Mouse (Mus musculus) ES-E14 (cell line): ENCODE measurements around the gene Leap2. TPM values are rescaled to one million over a fixed set of nuclear protein-coding genes. Genes with fewer than 3 reads are reported as not detected.

ENCODE experiments used
- DNase-seq: peaks from one replicate; pipeline ENCODE4 v3.0.0-alpha.2; 2013; ENCODE audit warnings: low read depth, low spot score
- H3K27ac ChIP-seq: 2 replicates; pipeline ENCODE4 v1.5.1; 2012; ENCODE audit warnings: low read depth, mild to moderate bottlenecking, low read length, moderate library complexity, mixed read lengths; ENCODE audit not compliant: poor library complexity, insufficient read depth, severe bottlenecking
- H3K36me3 ChIP-seq: 2 replicates; pipeline ENCODE4 v1.6.1; 2012; ENCODE audit warnings: mild to moderate bottlenecking, low read length, moderate library complexity, mixed read lengths; ENCODE audit not compliant: control insufficient read depth, poor library complexity, insufficient read depth, severe bottlenecking
- H3K4me1 ChIP-seq, 2 experiments: fragments of 150-350 bp in 1 of 2; sonication (generic) in 1 of 2; 2 replicates each; pipeline ENCODE4 v1.6.1; 2012; ENCODE audit warnings: low read length in 2 of 2, mild to moderate bottlenecking in 1 of 2, mixed read lengths in 1 of 2; ENCODE audit not compliant: control insufficient read depth in 2 of 2, insufficient read depth in 2 of 2, poor library complexity in 1 of 2
- H3K4me3 ChIP-seq, 2 experiments: fragments of 150-350 bp in 1 of 2; sonication (generic) in 1 of 2; 2 replicates each; pipeline ENCODE4 v1.5.1; 2012; ENCODE audit warnings: low read length in 2 of 2, low read depth in 1 of 2, mild to moderate bottlenecking in 1 of 2, mixed read lengths in 1 of 2; ENCODE audit not compliant: insufficient read depth in 1 of 2, poor library complexity in 1 of 2, severe bottlenecking in 1 of 2
- H3K9ac ChIP-seq: 2 replicates; pipeline ENCODE4 v1.6.1; 2012; ENCODE audit warnings: low read depth, mild to moderate bottlenecking, low read length, mixed read lengths; ENCODE audit not compliant: poor library complexity, insufficient read depth, severe bottlenecking
- H3K9me3 ChIP-seq: fragments of 150-350 bp; sonication (generic); 2 replicates; pipeline ENCODE4 v1.6.1; 2012; ENCODE audit warnings: low read depth, mild to moderate bottlenecking, low read length; ENCODE audit not compliant: control insufficient read depth, insufficient read depth
- CHD2 ChIP-seq: IDR thresholded peaks from 2 replicates; pipeline ENCODE4 v1.6.1; 2014; ENCODE audit warnings: mild to moderate bottlenecking, low read depth, low read length, inconsistent platforms
- HCFC1 ChIP-seq: IDR thresholded peaks from 2 replicates; pipeline ENCODE4 v1.6.1; 2012; ENCODE audit warnings: low read length, inconsistent platforms, borderline replicate concordance; ENCODE audit not compliant: insufficient read depth
- MAFK ChIP-seq: IDR thresholded peaks from 2 replicates; pipeline ENCODE4 v1.6.1; 2014; ENCODE audit warnings: mild to moderate bottlenecking, low read depth, low read length, inconsistent platforms; ENCODE audit not compliant: insufficient read depth
- ZC3H11A ChIP-seq: IDR thresholded peaks from 2 replicates; pipeline ENCODE4 v1.6.1; 2012; ENCODE audit warnings: low read depth, mild to moderate bottlenecking, inconsistent platforms, low read length, borderline replicate concordance
- ZNF384 ChIP-seq: IDR thresholded peaks from 2 replicates; pipeline ENCODE4 v1.6.1; 2012; ENCODE audit warnings: low read depth, low read length, inconsistent platforms
- in situ Hi-C, 2 experiments: fragments of 600-800 bp; cut with MboI; formaldehyde crosslinking; loops; one replicate each; pipeline ENCODE4 v1.15.1; 2025; ENCODE audit warnings: low sequenced_read_pairs in 2 of 2, inconsistent platforms in 1 of 2; ENCODE audit not compliant: unreplicated experiment in 2 of 2
- total RNA-seq: library from RNA; depleted of rRNA; stranded (reverse); fragments of 300-350 nt; gene quantifications from 2 replicates; pipeline ENCODE4 v1.2.3, GENCODE M21; 2012

Gene Leap2
- total RNA-seq, 1 experiment: not detected

- Histone ChIP-seq H3K9me3 (no peaks in the 10 kb centered on the region), H3K4me3 (no peak overlapping the region), H3K9ac (no peak overlapping the region), H3K27ac (no peak overlapping the region), H3K36me3 (peaks cover 7% of the 10 kb centered on the region), H3K4me1 (peaks cover 0 to 1% of the 10 kb centered on the region in 2 experiments; a peak in 1 of 4 replicates)
- no peak for DNase-seq
- TF ChIP-seq CHD2 (no peak), ZC3H11A (no peak), ZNF384 (no peak), HCFC1 (no peak), MAFK (no peak)
- in situ Hi-C loops: no loop called here
Measured at GRCm38 (mm10) chr11:53425711-53426255, 2.8 kb upstream of the Leap2 start.

- TF ChIP-seq ZNF384: no peak
- no peak for TF ChIP-seq ZC3H11A
- no peak for TF ChIP-seq MAFK
- no peak for TF ChIP-seq CHD2
- no peak for TF ChIP-seq HCFC1
- no peak overlapping the region for H3K9ac ChIP-seq
- H3K9me3 ChIP-seq: no peaks in the 10 kb centered on the region
- peaks cover 8% of the 10 kb centered on the region for H3K36me3 ChIP-seq
- in situ Hi-C loops: no loop called here
- H3K27ac ChIP-seq: no peak overlapping the region
- H3K4me1 ChIP-seq: peaks cover 0 to 1% of the 10 kb centered on the region in 2 experiments; a peak in 1 of 4 replicates
- no peak for DNase-seq
- H3K4me3 ChIP-seq: no peak overlapping the region
Measured at GRCm38 (mm10) chr11:53425251-53425650, 2.3 kb upstream of the Leap2 start.

- in situ Hi-C loops: no loop called here
- Histone ChIP-seq H3K9ac (no peak overlapping the region), H3K4me3 (no peak overlapping the region), H3K4me1 (peaks cover 0 to 1% of the 10 kb centered on the region in 2 experiments; a peak in 1 of 4 replicates), H3K36me3 (peaks cover 10% of the 10 kb centered on the region), H3K9me3 (no peaks in the 10 kb centered on the region), H3K27ac (no peak overlapping the region)
- no peak for TF ChIP-seq ZC3H11A
- no peak for TF ChIP-seq ZNF384
- no peak for TF ChIP-seq MAFK
- DNase-seq: no peak
Measured at GRCm38 (mm10) chr11:53424826-53425225, 1.9 kb upstream of the Leap2 start.

GRCm38 (mm10) chr11:53418048-53418447 lies 4.9 kb downstream of the Leap2 start:
- Histone ChIP-seq H3K4me3 (no peak overlapping the region), H3K9me3 (no peaks in the 10 kb centered on the region), H3K36me3 (peaks cover 26% of the 10 kb centered on the region), H3K9ac (no peak overlapping the region), H3K27ac (no peak overlapping the region), H3K4me1 (no peaks in the 10 kb centered on the region)
- TF ChIP-seq ZC3H11A (no peak), HCFC1 (no peak), ZNF384 (no peak), MAFK (no peak), CHD2 (no peak)
- DNase-seq: no peak
- in situ Hi-C loops: no loop called here

- Histone ChIP-seq H3K4me3 (no peak overlapping the region), H3K4me1 (no peaks in the 10 kb centered on the region), H3K27ac (no peak overlapping the region), H3K36me3 (peaks cover 33% of the 10 kb centered on the region), H3K9me3 (no peaks in the 10 kb centered on the region), H3K9ac (no peak overlapping the region)
- TF ChIP-seq MAFK (no peak), CHD2 (no peak), HCFC1 (no peak), ZC3H11A (no peak), ZNF384 (no peak)
- in situ Hi-C loops: no loop called here
- no peak for DNase-seq
Measured at GRCm38 (mm10) chr11:53413871-53414270, 9.1 kb downstream of the Leap2 start.
